Mouse (Mus musculus) spleen, adult 2 months (tissue): ENCODE results near the gene Gm49340.

Source experiments
- CTCF ChIP-seq: fragments of 200-500 bp; IDR thresholded peaks from 2 replicates; pipeline ENCODE4 v1.5.1; 2011; ENCODE audit warnings: mild to moderate bottlenecking, inconsistent platforms; ENCODE audit not compliant: insufficient read depth, insufficient read length, insufficient replicate concordance; ENCODE audit errors: extremely low read depth
- POLR2A ChIP-seq: fragments of 200-500 bp; IDR thresholded peaks from 2 replicates; pipeline ENCODE4 v1.6.1; 2011; ENCODE audit warnings: low read depth, low read length, inconsistent platforms

DNA sequence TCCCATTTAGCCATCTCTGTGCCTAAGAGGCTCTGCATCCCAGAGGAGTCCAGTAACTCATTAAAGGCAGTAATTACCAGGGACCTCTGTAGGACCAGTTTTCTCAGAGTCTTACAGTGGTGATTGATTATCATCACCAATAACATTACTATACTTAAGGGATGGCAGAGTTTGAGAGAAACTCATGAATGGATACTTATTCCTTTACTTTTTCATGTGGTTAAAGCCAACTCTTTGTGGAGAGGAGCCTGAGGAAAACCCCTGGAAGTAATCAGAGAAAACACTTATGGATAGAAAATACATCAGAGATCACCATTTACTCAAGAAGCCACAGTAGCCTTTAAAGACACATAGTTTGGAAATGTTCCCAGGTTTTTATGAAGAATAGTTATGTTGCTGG lies 70.0 kb downstream of the Gm49340 start, which contains the start of gene Olfr1:
- TF ChIP-seq CTCF (no peak), POLR2A (no peak)
